Mouse (Mus musculus) cerebellum, postnatal 25 days (tissue): Measurements from ENCODE around the gene Ilf2.
A peak's percentile ranks its signal among the peaks of the same experiment; 100 is the strongest.

Experiments
- DNase-seq, 2 experiments: peaks; one replicate each; pipeline ENCODE4 v3.0.0; 2021; ENCODE audit warnings: mixed read lengths in 2 of 2

Ilf2 gene

GRCm38 (mm10) chr3:90512276-90512675, 36.4 kb downstream of the Ilf2 start:
- no peak for DNase-seq

GRCm38 (mm10) chr3:90512948-90513642, 37.2 kb downstream of the Ilf2 start:
- DNase-seq: no peak

DNA sequence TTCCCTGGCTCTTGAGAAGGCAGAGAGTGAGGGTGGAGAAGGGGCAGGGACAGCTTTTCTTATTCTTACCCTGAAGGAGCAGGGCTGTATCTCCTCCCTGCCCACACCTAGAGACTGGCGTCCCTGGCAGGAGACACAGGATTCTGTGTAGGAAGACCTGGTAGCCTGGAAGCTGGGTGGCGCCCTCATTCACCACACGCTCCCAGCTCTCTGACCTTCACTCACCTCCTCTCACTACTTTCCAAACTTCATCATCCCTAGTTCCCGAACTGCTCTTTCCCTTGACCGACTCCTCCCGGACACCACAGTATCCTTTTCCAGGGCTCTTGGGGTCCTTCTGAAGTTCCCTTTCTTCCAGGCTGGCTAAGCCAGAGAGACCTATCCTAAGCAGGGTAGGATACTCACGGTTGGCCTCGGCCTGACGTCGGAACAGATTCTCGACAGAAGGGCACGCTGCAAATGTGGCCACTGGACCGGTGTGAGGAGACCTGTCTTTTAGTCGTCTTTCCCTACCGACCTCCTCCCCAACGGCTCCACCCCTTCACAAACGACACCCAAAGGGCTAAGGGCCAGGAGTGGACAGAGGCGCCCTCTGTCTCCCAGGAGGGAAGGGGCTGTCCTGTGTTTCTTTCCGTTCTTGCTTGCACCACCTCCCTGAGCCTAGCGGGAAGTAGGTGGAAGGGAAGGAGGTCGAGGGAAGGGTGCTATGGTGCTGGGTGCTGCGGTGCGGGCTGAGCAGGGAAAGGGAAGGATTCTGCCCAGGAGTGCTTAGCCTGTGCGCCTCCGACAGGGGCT, 38.1 kb downstream of the Ilf2 start, which contains the start of the genes S100a1 and S100a13:
TSS of gene S100a1 (minus strand) at position 597 of the 795 bp plus-strand sequence.
TSS of gene S100a13 (plus strand) at position 640 of the 795 bp plus-strand sequence.
- peak; percentile 46 to 61 for DNase-seq

DNA sequence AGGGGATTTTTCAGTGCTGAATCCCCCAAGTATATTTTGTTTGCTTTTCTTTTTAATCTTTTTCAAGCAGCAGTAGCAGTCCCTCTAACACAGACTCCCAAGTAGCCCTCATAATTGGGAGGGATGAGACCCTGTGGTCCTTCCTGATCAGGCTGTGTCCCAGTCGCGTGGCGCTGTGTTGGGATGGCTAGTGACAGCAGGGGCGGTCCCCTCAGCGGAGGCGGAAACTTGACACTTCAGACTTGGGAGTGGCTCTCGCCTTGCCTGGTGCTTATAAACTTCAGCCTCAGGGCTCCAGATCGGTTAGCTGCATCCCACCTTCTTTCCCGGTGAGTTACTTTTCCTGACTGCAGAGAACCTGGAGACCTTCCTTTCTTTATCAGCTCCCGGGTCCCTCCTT, 38.8 kb downstream of the Ilf2 start:
- peak in 1 of 2 experiments; percentile 49 for DNase-seq

DNA sequence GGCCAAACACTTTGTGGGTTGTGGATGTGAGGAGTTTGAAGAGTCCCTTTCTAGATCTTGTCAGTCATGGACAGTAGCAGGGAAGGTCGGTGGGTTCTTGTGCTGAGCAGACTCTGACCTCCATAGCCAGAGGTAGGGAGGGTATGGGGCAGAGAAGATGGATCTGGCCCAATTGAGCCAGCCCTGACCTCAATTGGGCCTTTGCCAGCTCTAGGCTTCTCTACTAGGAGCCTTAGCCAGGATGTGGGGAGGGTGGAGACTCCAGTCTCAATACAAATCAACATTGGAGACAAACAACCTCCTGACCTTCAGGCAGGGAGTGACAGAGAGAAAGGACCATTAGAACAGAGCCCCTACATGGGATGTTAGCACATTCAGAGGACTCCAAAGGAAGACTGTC, 39.3 kb downstream of the Ilf2 start:
- no peak for DNase-seq

DNA sequence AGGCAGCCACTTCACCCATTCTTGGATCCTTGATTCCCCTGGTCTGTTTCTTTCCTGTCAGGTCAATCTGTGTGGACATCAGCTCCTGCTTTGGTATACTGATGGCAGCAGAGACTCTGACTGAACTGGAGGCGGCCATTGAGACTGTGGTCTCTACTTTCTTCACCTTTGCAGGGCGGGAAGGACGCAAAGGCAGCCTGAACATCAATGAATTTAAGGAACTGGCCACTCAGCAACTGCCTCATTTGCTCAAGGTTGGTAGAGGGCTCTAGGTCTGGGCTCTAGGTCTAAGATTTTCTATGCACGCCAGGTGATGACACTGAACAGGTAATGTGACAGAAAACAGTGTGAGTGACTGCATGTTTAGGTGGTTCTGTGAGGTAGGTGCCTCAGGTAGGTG, 39.9 kb downstream of the Ilf2 start:
- no peak for DNase-seq

- no peak for DNase-seq
These were observed 41.8 kb downstream of the Ilf2 start for GRCm38 (mm10) chr3:90517711-90518110.

GRCm38 (mm10) chr3:90525421-90525820, 49.5 kb downstream of the Ilf2 start:
- DNase-seq: peak; percentile 25 to 40

- no peak for DNase-seq
These were observed 50.1 kb downstream of the Ilf2 start for GRCm38 (mm10) chr3:90526076-90526475.

DNA sequence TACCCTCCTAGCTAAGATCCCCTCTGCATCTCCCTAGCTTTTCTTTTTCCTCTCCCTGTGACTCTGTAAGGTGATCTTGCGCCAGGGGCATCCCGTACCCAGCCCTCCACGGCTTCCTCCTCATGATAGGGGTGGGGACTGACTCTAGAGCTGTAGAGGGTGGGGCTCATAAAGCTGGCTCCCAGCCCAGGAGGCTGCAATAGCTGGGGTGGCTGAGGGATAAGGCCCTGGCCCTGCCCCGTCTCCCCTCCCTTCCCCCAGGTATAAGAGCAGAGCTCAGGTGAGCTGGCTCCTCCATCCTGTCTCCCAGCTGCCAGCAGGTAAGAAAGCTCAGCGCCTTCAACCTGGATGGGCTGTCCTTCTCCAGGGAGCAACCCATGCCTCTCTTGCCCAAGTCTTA, 50.7 kb downstream of the Ilf2 start, which contains the start of gene S100a14:
TSS of gene S100a14 (plus strand) at position 277 of the 400 bp plus-strand sequence.
- DNase-seq: no peak

DNA sequence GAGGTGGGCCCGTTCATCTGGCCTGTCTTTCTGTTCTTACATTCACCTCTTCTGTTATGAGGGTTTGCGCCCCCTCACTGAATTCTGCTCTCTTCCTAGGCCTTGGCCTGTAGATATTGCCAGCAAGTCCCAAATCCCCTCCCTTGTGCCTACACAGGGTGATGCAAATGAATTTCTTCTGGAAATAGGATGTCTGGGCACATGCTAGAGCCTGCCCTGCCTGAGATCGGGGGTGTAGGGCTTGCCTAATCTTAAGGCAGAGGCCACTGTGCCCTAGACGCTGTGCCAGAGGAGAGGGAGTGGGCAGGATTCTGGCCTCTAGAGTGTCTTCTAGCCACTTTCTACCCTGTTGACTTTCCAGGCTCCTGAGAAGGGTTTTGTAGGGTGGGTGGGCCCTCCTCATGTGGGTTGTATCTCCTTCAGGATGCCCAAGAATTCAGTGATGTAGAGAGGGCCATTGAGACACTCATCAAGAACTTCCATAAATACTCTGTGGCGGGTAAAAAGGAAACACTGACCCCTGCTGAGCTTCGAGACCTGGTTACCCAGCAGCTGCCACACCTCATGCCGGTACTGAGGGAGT, 51.5 kb downstream of the Ilf2 start:
- DNase-seq: no peak

- DNase-seq: no peak
These were observed 55.8 kb downstream of the Ilf2 start for GRCm38 (mm10) chr3:90531713-90532112.

DNA sequence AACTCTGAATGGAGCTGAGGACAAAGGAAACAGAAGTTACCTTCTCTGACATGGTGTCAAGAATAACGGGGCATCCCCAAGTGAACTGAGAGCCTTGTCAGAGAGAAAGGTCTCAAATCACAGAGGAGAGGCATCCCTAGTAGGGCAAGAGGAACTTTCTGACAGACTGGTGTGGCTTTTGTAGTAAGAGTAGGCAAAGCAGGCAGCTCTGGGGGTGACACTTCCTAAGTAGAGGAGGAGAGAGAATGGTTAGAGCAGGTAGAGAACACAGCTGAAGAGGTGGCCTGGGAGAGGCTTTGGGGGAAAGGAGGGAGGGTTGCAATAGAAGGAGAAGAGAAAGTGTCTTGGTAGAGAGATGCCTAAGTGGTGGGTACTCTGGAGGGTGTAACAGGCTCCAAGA, 59.5 kb downstream of the Ilf2 start:
- DNase-seq: no peak

GRCm38 (mm10) chr3:90537141-90537904, 61.4 kb downstream of the Ilf2 start, which contains the start of gene S100a16:
Gene S100a16, plus strand, starts transcription at chr3:90537254.
- DNase-seq: peak; percentile 61 to 75

DNA sequence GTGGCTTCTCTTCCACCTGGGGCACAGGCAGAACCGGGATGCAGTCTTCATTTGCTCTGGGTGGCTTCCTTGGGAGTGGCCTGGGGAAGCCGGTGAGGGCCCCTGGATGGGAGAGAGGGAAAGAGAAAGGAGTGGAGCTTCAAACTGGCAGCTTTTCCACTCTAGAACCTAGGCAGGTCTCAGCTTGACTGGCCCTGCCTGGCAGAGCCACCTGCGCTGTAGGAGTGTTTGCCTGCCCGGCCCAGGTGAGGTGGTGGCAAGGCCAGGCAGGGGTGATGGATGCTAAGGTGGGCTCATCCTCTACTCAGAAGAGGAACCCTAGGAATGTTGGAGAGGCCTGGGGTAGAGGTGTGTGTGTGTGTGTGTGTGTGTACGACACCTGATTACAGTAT, 62.0 kb downstream of the Ilf2 start:
- no peak for DNase-seq
